Mouse (Mus musculus): ENCODE data around the gene Tspo. TPM values are rescaled to one million over a fixed set of nuclear protein-coding genes. Genes with fewer than 3 reads are reported as not detected.

Gene Tspo
- total and polyA plus RNA-seq, 3 experiments, result 20.8 to 70.3 (median 42.4) TPM

DNA sequence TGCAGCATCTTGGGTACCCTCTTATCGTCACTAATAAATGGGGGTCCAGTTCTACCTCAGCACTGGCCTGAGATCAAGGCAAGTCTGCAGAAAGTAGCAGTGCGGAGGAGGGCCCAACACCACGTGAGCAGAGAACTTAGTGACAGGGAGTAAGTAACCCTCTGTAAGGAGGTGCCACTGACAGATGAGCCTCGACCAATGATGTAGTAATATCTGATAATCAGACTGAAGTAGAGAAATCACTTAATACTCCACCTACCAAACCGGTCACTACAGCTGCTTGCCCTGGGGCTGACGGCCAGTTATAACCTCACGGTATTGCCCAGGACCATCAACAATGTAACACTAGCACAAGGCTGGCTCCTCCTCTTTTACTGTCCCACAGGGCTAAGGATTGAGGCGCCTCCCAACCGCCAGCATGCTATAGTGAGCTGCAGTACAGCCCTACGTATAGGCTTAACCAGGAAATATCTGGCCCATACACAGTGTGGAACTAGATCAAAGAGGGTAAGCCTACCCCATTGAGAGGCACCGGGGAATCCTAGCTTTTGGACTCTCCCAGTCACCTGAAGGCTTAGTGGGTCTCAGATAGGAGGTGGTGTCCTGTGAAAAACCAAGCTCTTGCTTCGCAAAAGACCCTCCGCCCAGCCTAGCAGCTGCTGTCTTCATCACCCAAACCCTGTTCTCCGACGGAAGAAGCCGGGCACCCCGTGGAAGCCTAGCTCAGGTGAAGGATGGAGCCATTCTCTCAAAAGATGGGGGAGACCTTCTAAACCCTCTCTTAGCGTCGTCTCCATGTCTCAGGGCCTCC lies 30.5 kb downstream of the Tspo start:
- TF ChIP-seq POLR2A (IDR thresholded peaks at IDR 0.05; ENCODE audit: low read depth, low read length) (no peak), MAZ (IDR thresholded peaks at IDR 0.05; ENCODE audit: low read depth, low read length) (no peak), PAX5 (IDR thresholded peaks at IDR 0.05; ENCODE audit: low read length) (no peak), USF2 (conservative IDR thresholded peaks at IDR 0.05; ENCODE audit: low read depth, low read length) (no peak), GABPA (IDR thresholded peaks at IDR 0.05; ENCODE audit: insufficient replicate concordance, low read depth, low read length) (no peak), RCOR1 (conservative IDR thresholded peaks at IDR 0.05; ENCODE audit: low read depth, low read length) (no peak), JUND (conservative IDR thresholded peaks at IDR 0.05; ENCODE audit: low read depth, low read length) (no peak), NELFE (IDR thresholded peaks at IDR 0.05; ENCODE audit: low read depth, low read length) (no peak), ELF1 (IDR thresholded peaks at IDR 0.05; ENCODE audit: low read depth, low read length) (no peak), ZC3H11A (IDR thresholded peaks at IDR 0.05; ENCODE audit: low read depth, low read length) (no peak), IRF4 (IDR thresholded peaks at IDR 0.05; ENCODE audit: low read depth, low read length) (no peak)
- dilution Hi-C loops (cut with MboI; ENCODE audit: extremely low pct_ligation_motif_present, extremely low pct_unique_long_range_greater_than_20kb, low sequenced_read_pairs) (no loop called here), in situ Hi-C loops (cut with MboI; ENCODE audit: low pct_ligation_motif_present, low pct_unique_long_range_greater_than_20kb, low sequenced_read_pairs) (no loop called here)
- peaks cover 13% of the 10 kb centered on the region for H3K79me2 ChIP-seq (replicated peaks; ENCODE audit: control insufficient read depth, extremely low read depth, insufficient read depth, poor library complexity, severe bottlenecking)
- H3K9me3 ChIP-seq (replicated peaks; ENCODE audit: low read length), result no peaks in the 10 kb centered on the region
- H3K27me3 ChIP-seq (replicated peaks), result no peaks in the 10 kb centered on the region
- peak overlapping the region; percentile 87 to 94 (median 88) for H3K4me3 ChIP-seq (replicated peaks in 1 of 3; ENCODE audit: low read depth in 2 of 3, low read length in 2 of 3, poor library complexity in 1 of 3)
- peak overlapping the region; percentile 74; the same call in 1 of the 2 replicates for H3K9ac ChIP-seq (ENCODE audit: insufficient read depth, low read depth)
- peak; percentile 32 for DNase-seq (ENCODE audit: extremely low read depth)
- no peak overlapping the region for H3K27ac ChIP-seq (ENCODE audit: insufficient read depth, low read depth)
- peak overlapping the region; percentile 11 for H3K4me2 ChIP-seq (ENCODE audit: insufficient read depth, low read depth, poor library complexity, severe bottlenecking)
- H3K4me1 ChIP-seq (ENCODE audit: control insufficient read depth in 1 of 2, insufficient read depth in 2 of 2), result peaks cover 6 to 23% of the 10 kb centered on the region in 2 experiments; a peak in 3 of 4 replicates
- peaks cover 0 to 38% of the 10 kb centered on the region in 2 experiments for H3K36me3 ChIP-seq (replicated peaks in 1 of 2; ENCODE audit: control insufficient read depth in 1 of 2, insufficient read depth in 1 of 2, low read length in 1 of 2)

DNA sequence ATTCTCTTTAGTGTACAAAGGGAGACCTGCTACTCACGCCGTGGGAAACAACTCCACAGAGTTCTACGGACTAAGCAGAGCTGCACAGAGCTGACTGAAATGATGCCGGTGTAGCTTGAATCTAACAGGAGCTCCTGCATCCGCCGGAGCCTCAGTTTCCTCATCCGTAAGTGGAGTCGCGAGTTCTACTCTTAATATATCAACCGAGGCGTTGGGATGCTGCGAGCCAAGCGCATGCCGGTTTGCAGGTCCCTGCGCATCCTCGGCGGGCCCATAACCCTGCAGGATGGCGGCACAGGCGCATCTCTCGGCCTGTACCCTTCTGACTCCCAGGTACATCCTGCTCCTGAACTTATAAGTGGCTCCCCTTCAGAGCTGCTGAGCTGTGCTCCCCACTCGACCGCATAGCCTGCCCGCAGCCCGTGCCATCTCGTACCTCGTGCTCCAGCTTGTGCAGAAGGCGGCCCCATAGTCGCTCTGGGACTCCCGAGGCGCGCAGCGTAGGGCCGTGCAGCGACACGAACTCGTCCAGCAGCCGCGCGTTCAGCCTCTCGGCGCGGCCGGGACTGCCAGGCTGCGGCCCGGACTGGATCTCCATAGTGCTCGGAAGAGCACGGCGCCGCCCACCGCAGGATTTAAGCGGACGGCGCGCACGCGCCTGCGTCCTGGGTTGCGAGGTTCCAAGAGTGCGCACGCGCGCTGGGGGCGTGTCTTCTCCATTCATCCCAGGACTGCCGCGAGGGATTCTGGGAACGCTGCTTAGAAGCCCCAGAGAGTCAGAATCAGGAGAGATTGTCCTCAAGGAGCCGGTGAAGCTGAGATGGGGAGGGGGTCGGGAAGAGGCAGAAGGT lies 31.3 kb downstream of the Tspo start, which contains the start of gene Ttll12:
Gene Ttll12 (minus strand): TSS at position 645 of the 851 bp plus-strand sequence.
- dilution Hi-C loops (cut with MboI; ENCODE audit: extremely low pct_ligation_motif_present, extremely low pct_unique_long_range_greater_than_20kb, low sequenced_read_pairs) (no loop called here), in situ Hi-C loops (cut with MboI; ENCODE audit: low pct_ligation_motif_present, low pct_unique_long_range_greater_than_20kb, low sequenced_read_pairs) (no loop called here)
- peaks cover 6 to 23% of the 10 kb centered on the region in 2 experiments; a peak in 3 of 4 replicates for H3K4me1 ChIP-seq (ENCODE audit: control insufficient read depth in 1 of 2, insufficient read depth in 2 of 2)
- H3K9me3 ChIP-seq (replicated peaks; ENCODE audit: low read length), result no peaks in the 10 kb centered on the region
- H3K4me2 ChIP-seq (ENCODE audit: insufficient read depth, low read depth, poor library complexity, severe bottlenecking), result peak within 1 kb of the TSS; percentile 73
- no peaks in the 10 kb centered on the region for H3K27me3 ChIP-seq (replicated peaks)
- DNase-seq (ENCODE audit: extremely low read depth), result peak; percentile 96
- H3K9ac ChIP-seq (ENCODE audit: insufficient read depth, low read depth), result peak within 1 kb of the TSS; percentile 74
- peaks cover 13% of the 10 kb centered on the region for H3K79me2 ChIP-seq (replicated peaks; ENCODE audit: control insufficient read depth, extremely low read depth, insufficient read depth, poor library complexity, severe bottlenecking)
- H3K36me3 ChIP-seq (replicated peaks in 1 of 2; ENCODE audit: control insufficient read depth in 1 of 2, insufficient read depth in 1 of 2, low read length in 1 of 2), result peaks cover 0 to 33% of the 10 kb centered on the region in 2 experiments
- H3K27ac ChIP-seq (ENCODE audit: insufficient read depth, low read depth), result no peak within 1 kb of the TSS
- H3K4me3 ChIP-seq (replicated peaks in 1 of 3; ENCODE audit: low read depth in 2 of 3, low read length in 2 of 3, poor library complexity in 1 of 3), result peak within 1 kb of the TSS; percentile 87 to 94 (median 88)
- TF ChIP-seq ETS1 (conservative IDR thresholded peaks at IDR 0.05; ENCODE audit: low read depth, low read length) (no peak), SMC3 (IDR thresholded peaks at IDR 0.05; ENCODE audit: low read depth, low read length) (no peak), MXI1 (IDR thresholded peaks at IDR 0.05; ENCODE audit: low read depth, low read length) (peak; percentile 78), ZMIZ1 (IDR thresholded peaks at IDR 0.05; ENCODE audit: low read depth, low read length) (peak; percentile 67; the same call in 1 of the 2 replicates), GABPA (IDR thresholded peaks at IDR 0.05; ENCODE audit: insufficient replicate concordance, low read depth, low read length) (no peak), USF2 (conservative IDR thresholded peaks at IDR 0.05; ENCODE audit: low read depth, low read length) (no peak), ZNF384 (IDR thresholded peaks at IDR 0.05; ENCODE audit: low read depth, low read length) (no peak), BHLHE40 (IDR thresholded peaks at IDR 0.05; ENCODE audit: low read depth, low read length) (no peak; the same call in none of the 2 replicates), TCF12 (IDR thresholded peaks at IDR 0.05; ENCODE audit: low read depth, low read length) (peak; percentile 81), KAT2A (IDR thresholded peaks at IDR 0.05; ENCODE audit: insufficient replicate concordance, low read length) (0 out of 2 replicates have a peak, but pooled peaks have one; percentile 11), HCFC1 (IDR thresholded peaks at IDR 0.05; ENCODE audit: low read depth, low read length) (no peak), NELFE (IDR thresholded peaks at IDR 0.05; ENCODE audit: low read depth, low read length) (peak; percentile 75), MAX (IDR thresholded peaks at IDR 0.05; ENCODE audit: low read length) (0 out of 2 replicates have a peak, but pooled peaks have one; percentile 6), JUN (IDR thresholded peaks at IDR 0.05; ENCODE audit: insufficient read depth, low read depth, low read length) (no peak), ZKSCAN1 (IDR thresholded peaks at IDR 0.05; ENCODE audit: borderline replicate concordance, low read depth, low read length) (no peak), JUND (conservative IDR thresholded peaks at IDR 0.05; ENCODE audit: low read depth, low read length) (no peak), UBTF (IDR thresholded peaks at IDR 0.05; ENCODE audit: low read depth, low read length) (peak; percentile 69; the same call in 1 of the 2 replicates), CHD2 (IDR thresholded peaks at IDR 0.05; ENCODE audit: low read length) (no peak), NRF1 (IDR thresholded peaks at IDR 0.05; ENCODE audit: low read depth, low read length) (peak; percentile 94), PAX5 (IDR thresholded peaks at IDR 0.05; ENCODE audit: low read length) (no peak), E2F4 (IDR thresholded peaks at IDR 0.05; ENCODE audit: insufficient replicate concordance, low read depth, low read length) (no peak)
